Mouse (Mus musculus): ENCODE results near the gene Sstr5. TPM values are rescaled to one million over a fixed set of nuclear protein-coding genes. Genes with fewer than 3 reads are reported as not detected.

Gene Sstr5
- polyA plus RNA-seq, 1 experiment, result not detected

DNA sequence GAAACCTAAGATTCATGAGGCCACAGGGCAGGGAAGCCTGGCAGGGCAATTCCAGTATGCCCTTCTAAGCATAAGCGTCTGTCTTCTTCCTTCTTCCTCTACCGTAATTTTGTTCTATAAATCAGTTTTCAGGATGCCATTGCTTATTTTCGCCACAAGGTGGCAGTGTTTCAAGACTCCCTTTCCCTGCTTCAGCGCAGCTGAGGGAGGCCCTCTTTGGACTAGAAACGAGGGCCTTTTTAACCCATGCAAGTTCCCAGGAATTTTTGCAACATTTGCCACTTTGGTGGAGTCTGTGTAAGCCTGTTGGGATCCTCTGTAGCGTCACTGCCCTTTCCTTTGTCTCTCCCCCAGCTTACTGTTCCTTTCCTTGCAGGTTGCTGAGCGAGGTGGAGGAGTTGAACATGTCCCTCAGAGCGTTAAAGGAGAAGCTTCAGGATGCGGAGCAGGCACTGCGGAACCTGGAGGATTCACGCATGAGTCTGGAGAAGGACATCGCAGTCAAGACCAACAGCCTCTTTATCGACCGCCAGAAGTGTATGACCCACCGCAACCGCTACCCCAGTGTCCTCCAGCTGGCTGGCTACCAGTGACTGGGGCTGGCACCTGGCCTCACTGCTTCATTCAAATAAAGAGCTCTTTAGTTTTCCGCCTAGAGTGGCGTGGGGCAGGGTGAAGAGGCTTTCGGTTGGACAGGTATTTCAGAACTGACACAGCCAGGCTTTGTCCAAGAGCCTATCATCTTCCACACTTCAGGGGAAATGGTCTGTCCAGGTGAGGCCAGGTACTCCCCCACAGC, 20.9 kb downstream of the Sstr5 start:
- TF ChIP-seq CTCF (IDR thresholded peaks at IDR 0.05; ENCODE audit: borderline replicate concordance, insufficient read depth, low read length) (peak; percentile 27; the same call in 1 of the 2 replicates), POLR2A (IDR thresholded peaks at IDR 0.05; ENCODE audit: low read depth, low read length) (no peak)
- H3K4me3 ChIP-seq (ENCODE audit: insufficient read depth, low read length), result no peak overlapping the region
- H3K27ac ChIP-seq (ENCODE audit: insufficient read depth, low read length), result no peak overlapping the region
- H3K4me1 ChIP-seq (ENCODE audit: control insufficient read depth, insufficient read depth, low read length), result no peaks in the 10 kb centered on the region

DNA sequence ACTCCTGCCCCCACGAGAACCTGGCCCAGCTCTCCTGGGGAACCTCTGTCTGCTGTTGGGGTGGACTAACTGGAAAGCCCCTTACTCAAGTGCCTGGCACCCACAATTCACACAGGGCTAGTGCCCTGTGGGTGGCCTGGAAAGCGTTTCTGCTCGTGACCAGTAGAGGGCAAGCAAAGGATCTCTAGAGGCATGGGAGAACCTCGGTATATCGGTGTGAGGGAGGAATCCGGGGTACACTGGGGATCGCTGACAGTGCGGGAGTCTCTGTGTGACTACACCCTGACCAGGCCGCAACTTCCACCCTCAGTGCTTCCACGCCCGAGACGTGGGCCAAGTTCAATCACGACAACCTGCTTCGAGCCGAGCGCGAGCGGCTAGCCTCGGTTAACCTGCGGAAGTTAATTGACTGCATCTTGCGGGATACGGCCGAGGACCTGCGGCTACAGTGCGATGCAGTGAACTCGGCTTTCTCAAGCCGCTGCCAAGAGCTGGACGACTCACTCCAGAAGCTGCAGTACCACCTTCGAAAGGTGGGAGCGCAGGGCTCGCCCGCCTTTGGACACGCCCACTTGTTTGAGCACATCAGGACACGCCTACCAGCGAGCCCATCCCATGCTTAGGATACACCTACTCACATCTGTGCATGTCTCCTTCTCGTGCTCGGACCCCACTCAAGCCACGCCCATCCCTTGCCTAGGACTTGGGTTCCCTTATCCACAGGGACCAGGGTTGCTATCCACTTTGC, 22.6 kb downstream of the Sstr5 start:
- peak; percentile 55; the same call in 1 of the 2 replicates for TF ChIP-seq CTCF (IDR thresholded peaks at IDR 0.05; ENCODE audit: borderline replicate concordance, insufficient read depth, low read length)
- no peak for TF ChIP-seq POLR2A (IDR thresholded peaks at IDR 0.05; ENCODE audit: low read depth, low read length)
- no peaks in the 10 kb centered on the region for H3K4me1 ChIP-seq (ENCODE audit: control insufficient read depth, insufficient read depth, low read length)
- peak overlapping the region; percentile 36 for H3K4me3 ChIP-seq (ENCODE audit: insufficient read depth, low read length)
- no peak overlapping the region for H3K27ac ChIP-seq (ENCODE audit: insufficient read depth, low read length)

DNA sequence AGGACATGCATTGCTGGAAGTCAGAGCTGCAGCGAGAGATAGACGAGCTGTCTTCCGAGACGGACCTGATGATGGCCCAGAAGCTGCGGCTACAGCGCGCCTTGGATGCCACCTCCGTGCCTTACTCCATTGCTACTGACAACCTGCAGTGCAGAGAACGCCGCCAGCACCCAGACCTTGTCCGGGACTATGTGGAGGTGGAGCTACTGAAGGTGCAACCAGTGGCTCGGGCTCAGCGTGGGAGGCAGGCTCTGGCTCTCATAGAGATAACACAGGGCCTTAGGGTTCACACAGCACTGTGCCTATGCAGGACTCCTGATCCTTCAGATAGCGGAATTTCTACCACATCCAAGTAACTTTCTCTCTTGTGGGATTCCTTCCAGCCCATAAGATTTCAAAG, 25.0 kb downstream of the Sstr5 start:
- Histone ChIP-seq H3K27ac (ENCODE audit: insufficient read depth, low read length) (no peak overlapping the region), H3K4me3 (ENCODE audit: insufficient read depth, low read length) (no peak overlapping the region), H3K4me1 (ENCODE audit: control insufficient read depth, insufficient read depth, low read length) (no peaks in the 10 kb centered on the region)
- TF ChIP-seq POLR2A (IDR thresholded peaks at IDR 0.05; ENCODE audit: low read depth, low read length), result no peak
- no peak for TF ChIP-seq CTCF (IDR thresholded peaks at IDR 0.05; ENCODE audit: borderline replicate concordance, insufficient read depth, low read length)

DNA sequence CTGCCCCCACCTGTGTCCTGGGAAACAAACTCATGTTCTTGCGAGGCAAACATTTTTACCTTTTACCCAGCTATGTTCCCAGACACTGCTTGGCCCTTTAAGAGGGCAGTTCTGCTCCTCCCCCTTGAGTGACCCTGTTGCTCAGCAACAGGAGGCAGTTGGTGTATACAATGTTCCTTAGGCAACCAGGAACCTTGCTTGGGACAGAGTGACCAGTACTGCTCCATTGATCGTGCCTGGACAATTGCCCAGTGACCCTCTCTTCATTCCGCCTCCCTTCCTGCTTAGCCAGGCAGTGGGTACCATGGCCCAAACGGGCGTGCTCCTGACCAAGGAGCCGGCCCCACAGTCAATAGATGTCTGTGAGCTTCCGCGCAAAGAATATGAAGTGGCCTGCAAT, 25.7 kb downstream of the Sstr5 start:
- Histone ChIP-seq H3K4me3 (ENCODE audit: insufficient read depth, low read length) (no peak overlapping the region), H3K27ac (ENCODE audit: insufficient read depth, low read length) (no peak overlapping the region), H3K4me1 (ENCODE audit: control insufficient read depth, insufficient read depth, low read length) (no peaks in the 10 kb centered on the region)
- no peak for TF ChIP-seq POLR2A (IDR thresholded peaks at IDR 0.05; ENCODE audit: low read depth, low read length)
- no peak for TF ChIP-seq CTCF (IDR thresholded peaks at IDR 0.05; ENCODE audit: borderline replicate concordance, insufficient read depth, low read length)

DNA sequence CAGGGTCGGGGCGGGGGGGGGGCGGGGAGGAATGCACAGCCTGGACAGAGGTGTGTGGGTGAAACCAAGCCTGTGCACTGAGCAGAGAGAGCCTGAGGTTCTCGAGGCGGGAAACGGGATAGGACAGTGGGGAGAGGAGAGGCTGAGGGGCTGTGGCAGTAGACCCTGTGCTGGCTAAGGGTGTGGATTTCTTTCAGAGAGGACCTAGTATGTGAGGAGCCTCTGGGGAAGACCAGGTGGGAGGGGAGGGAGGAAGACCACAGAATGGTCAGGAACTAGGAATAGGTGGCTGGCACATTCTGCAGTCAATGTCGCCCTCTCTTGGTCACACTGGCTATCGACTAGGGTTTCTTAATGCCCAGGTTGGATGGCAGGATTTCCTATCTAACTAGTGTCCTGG, 27.3 kb downstream of the Sstr5 start:
- Histone ChIP-seq H3K27ac (ENCODE audit: insufficient read depth, low read length) (no peak overlapping the region), H3K4me1 (ENCODE audit: control insufficient read depth, insufficient read depth, low read length) (no peaks in the 10 kb centered on the region), H3K4me3 (ENCODE audit: insufficient read depth, low read length) (no peak overlapping the region)
- TF ChIP-seq CTCF (IDR thresholded peaks at IDR 0.05; ENCODE audit: borderline replicate concordance, insufficient read depth, low read length) (peak; percentile 89), POLR2A (IDR thresholded peaks at IDR 0.05; ENCODE audit: low read depth, low read length) (no peak)

DNA sequence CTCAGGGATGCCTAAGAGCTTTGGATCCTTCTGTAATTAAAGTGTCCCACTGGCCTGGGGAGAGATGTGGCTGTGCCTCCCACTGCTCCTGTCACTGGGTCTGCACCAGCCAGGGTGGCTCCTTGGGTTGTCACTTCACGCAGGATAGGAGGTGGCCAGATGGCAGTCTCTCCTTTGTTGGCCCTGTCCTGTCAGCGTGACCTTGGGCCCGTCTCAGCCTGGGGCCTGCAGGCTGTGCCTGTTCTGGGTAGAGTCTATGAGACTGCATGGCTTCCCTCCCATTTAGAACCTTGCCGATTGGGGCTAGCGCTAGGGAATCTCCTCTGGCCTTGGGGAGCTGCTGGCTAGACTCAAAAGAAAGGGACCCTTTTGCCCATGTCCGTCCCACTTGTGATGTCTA, 28.8 kb downstream of the Sstr5 start:
- no peak for TF ChIP-seq CTCF (IDR thresholded peaks at IDR 0.05; ENCODE audit: borderline replicate concordance, insufficient read depth, low read length)
- no peak for TF ChIP-seq POLR2A (IDR thresholded peaks at IDR 0.05; ENCODE audit: low read depth, low read length)
- no peak overlapping the region for H3K4me3 ChIP-seq (ENCODE audit: insufficient read depth, low read length)
- no peak overlapping the region for H3K27ac ChIP-seq (ENCODE audit: insufficient read depth, low read length)
- H3K4me1 ChIP-seq (ENCODE audit: control insufficient read depth, insufficient read depth, low read length), result no peaks in the 10 kb centered on the region

DNA sequence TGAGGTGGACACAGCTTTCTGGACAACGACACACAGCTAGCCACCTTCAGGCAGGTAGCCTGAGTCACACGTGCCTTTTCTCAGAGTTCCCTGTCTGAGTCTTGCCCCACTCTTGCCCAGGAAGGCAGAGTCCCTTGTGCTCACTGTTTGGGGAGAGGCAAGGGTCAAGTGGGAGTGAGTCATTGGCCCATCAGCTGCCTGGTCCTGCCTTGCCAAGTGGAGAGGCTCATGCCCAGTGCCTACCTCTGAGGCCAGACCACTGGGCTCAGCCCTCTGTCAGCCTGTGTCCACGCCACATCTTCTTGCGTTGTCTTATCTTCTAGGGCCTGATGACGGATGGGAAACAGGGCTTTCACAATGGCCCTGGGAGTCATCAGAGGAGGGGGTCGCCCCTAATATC, 29.3 kb downstream of the Sstr5 start:
- Histone ChIP-seq H3K27ac (ENCODE audit: insufficient read depth, low read length) (no peak overlapping the region), H3K4me3 (ENCODE audit: insufficient read depth, low read length) (no peak overlapping the region), H3K4me1 (ENCODE audit: control insufficient read depth, insufficient read depth, low read length) (no peaks in the 10 kb centered on the region)
- TF ChIP-seq CTCF (IDR thresholded peaks at IDR 0.05; ENCODE audit: borderline replicate concordance, insufficient read depth, low read length), result no peak
- no peak for TF ChIP-seq POLR2A (IDR thresholded peaks at IDR 0.05; ENCODE audit: low read depth, low read length)

DNA sequence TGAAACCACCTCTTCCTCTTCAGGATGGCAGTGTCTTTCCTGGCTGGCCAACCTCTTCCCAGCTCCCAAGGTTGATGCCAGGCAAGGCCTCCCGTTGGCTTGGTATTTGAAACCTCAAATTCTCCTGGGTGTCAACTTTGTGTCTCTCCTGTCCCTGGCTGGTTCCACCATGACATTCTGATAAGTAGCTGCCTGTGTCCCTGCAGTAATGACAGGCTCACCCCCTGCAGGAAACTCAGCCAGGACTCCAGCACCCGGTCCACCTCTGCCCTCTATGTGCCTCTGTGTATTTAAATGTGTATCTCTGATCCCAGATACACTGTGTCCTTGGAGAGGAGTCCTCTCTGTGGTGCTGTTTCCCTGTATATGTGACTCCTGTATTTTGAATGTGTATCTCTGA, 30.8 kb downstream of the Sstr5 start:
- Histone ChIP-seq H3K4me3 (ENCODE audit: insufficient read depth, low read length) (no peak overlapping the region), H3K27ac (ENCODE audit: insufficient read depth, low read length) (no peak overlapping the region), H3K4me1 (ENCODE audit: control insufficient read depth, insufficient read depth, low read length) (no peaks in the 10 kb centered on the region)
- no peak for TF ChIP-seq POLR2A (IDR thresholded peaks at IDR 0.05; ENCODE audit: low read depth, low read length)
- no peak for TF ChIP-seq CTCF (IDR thresholded peaks at IDR 0.05; ENCODE audit: borderline replicate concordance, insufficient read depth, low read length)

DNA sequence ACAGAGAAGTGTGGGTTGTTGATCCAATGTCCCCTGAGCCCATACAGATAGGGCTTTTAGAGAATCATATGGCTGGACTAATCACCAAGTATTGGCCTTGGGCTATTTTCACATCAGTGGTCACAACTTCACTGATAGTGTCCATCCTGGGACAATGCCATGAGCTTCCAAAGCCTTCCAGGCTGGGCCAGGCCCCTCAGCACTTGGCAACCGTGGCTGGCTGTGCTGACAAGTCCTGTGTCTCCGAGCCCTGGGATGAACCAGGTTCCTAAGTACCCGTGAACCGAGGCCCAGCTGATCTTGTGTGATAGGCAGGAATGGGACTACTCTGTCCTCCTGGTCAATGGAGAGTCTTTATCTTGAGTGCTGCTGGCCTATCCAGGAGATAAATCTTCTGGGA, 33.0 kb downstream of the Sstr5 start:
- H3K27ac ChIP-seq (ENCODE audit: insufficient read depth, low read length), result no peak overlapping the region
- no peak overlapping the region for H3K4me3 ChIP-seq (ENCODE audit: insufficient read depth, low read length)
- H3K4me1 ChIP-seq (ENCODE audit: control insufficient read depth, insufficient read depth, low read length), result no peaks in the 10 kb centered on the region
- no peak for TF ChIP-seq CTCF (IDR thresholded peaks at IDR 0.05; ENCODE audit: borderline replicate concordance, insufficient read depth, low read length)
- TF ChIP-seq POLR2A (IDR thresholded peaks at IDR 0.05; ENCODE audit: low read depth, low read length), result no peak

Measured in embryonic fibroblast, embryonic 13.5 days (primary cell).